Mouse (Mus musculus): ENCODE data around the gene Tmem258. TPM values are rescaled to one million over a fixed set of nuclear protein-coding genes. Genes with fewer than 3 reads are reported as not detected.

Tmem258 gene
- polyA plus RNA-seq (2015; fragmentation: Nextera tagmentation; extraction: Ambion mirVana), result 314 and 316 TPM in 2 replicates

GRCm38 (mm10) chr19:10203848-10204615 lies at the start of gene Tmem258, which contains the start of gene Fen1:
Tmem258 (plus strand) TSS chr19:10204014.
Fen1 (minus strand) TSS chr19:10204169.

DNA sequence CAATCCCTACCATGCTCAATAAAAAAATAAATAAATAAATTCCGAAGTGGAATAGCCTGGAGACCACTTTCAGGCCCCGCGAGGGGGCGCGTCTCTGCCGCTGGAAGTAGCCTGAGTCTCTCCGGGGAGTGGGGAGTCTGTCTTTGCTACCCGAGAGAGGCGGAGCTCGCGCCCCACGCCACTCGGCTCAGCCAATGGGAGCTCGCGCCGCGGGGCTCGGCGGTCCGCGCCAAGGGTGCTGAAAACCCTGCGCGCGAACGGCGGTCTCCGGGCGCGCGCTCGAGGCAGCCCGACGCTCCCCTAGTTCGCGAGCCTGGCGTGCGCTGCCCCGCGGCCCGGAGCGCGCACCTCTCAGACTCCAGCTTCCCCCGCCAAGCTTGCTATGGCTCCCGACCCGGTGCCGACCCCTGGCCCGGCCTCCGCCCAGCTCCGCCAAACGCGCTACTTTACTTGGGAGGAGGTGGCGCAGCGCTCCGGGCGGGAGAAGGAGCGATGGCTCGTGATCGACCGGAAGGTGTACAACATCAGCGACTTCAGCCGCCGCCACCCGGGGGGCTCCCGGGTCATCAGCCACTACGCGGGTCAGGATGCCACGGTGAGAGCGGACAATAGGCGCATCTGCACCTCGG lies 21.0 kb upstream of the Tmem258 start, which contains the start of gene Fads1:
Gene Fads1, plus strand, starts transcription at position 219 of the 629 bp plus-strand sequence.

DNA sequence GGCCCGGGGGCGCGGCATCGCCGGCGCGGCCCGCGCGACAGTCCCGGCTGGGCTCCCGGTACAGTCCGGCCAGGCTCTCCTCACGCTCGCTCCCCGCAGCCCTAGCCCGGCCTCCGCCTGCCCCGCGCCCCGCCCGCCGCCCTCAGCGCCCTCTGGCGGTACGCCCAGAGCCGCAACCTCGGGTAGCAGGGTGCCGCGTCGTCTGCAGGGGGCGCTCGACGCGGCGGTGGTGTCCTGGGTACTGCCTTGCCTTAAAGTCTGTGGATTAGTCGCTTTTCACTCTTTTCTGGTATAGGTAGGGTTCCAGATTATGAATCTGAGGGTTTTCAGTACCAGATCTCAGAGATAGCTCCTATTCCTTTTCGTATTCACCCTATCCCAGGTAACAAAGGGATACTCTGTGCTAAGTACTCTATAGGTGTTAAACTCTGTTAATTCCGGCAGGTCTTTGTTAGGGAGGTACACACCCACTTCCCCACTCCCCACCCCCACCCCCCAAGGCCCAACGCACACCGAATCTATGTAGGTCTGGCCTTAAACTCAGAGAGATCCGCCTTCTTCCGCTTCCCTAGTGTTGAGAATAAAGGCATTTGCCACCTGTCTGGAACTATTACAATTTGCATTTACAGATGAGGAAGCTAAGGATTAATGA lies 37.0 kb downstream of the Tmem258 start, which contains the start of gene Myrf:
Gene Myrf, minus strand, starts transcription at position 95 of the 652 bp plus-strand sequence.

Other genes with a start within 250 kb of the Tmem258 start
- gene Fth1, start 223.4 kb upstream of the Tmem258 start, polyA plus RNA-seq (2015; fragmentation: Nextera tagmentation; extraction: Ambion mirVana), result 3,834 and 4,530 TPM in 2 replicates
- 0.52 and 0.66 TPM in 2 replicates for gene Best1, start 202.4 kb upstream of the Tmem258 start, polyA plus RNA-seq (2015; fragmentation: Nextera tagmentation; extraction: Ambion mirVana)
- gene Rab3il1, start 202.3 kb upstream of the Tmem258 start, polyA plus RNA-seq (2015; fragmentation: Nextera tagmentation; extraction: Ambion mirVana), result 166 TPM in 2 replicates
- gene Fads3, start 162.4 kb upstream of the Tmem258 start, polyA plus RNA-seq (2015; fragmentation: Nextera tagmentation; extraction: Ambion mirVana), result 8.3 and 8.4 TPM in 2 replicates
- 22.1 and 23.8 TPM in 2 replicates for gene Fads2, start 102.3 kb upstream of the Tmem258 start, polyA plus RNA-seq (2015; fragmentation: Nextera tagmentation; extraction: Ambion mirVana)
- gene Fads1, start 21.1 kb upstream of the Tmem258 start, polyA plus RNA-seq (2015; fragmentation: Nextera tagmentation; extraction: Ambion mirVana), result 28.9 and 31.8 TPM in 2 replicates
- gene Fen1, start 155 bp downstream of the Tmem258 start, polyA plus RNA-seq (2015; fragmentation: Nextera tagmentation; extraction: Ambion mirVana), result 162 and 196 TPM in 2 replicates
- gene Myrf, start 36.7 kb downstream of the Tmem258 start, polyA plus RNA-seq (2015; fragmentation: Nextera tagmentation; extraction: Ambion mirVana), result 1.7 and 2.4 TPM in 2 replicates
- gene Dagla, start 100.9 kb downstream of the Tmem258 start, polyA plus RNA-seq (2015; fragmentation: Nextera tagmentation; extraction: Ambion mirVana), result 0.66 and 1.0 TPM in 2 replicates
- 0.16 and 0.28 TPM in 2 replicates for gene Syt7, start 185.1 kb downstream of the Tmem258 start, polyA plus RNA-seq (2015; fragmentation: Nextera tagmentation; extraction: Ambion mirVana)

Measured in spleen, postnatal 0 days (tissue).